Mouse (Mus musculus) megakaryocyte, embryonic 14.5 days (primary cell): ENCODE data around the gene Gmps.

ENCODE experiments used
- FLI1 ChIP-seq: IDR thresholded peaks from 2 replicates; pipeline ENCODE4 v1.6.1; 2012; ENCODE audit warnings: low read length, inconsistent platforms, mixed read lengths
- GATA1 ChIP-seq: IDR thresholded peaks from 3 replicates; pipeline ENCODE4 v1.6.1; 2012; ENCODE audit warnings: mixed read lengths, low read length, inconsistent platforms, borderline replicate concordance

GRCm38 (mm10) chr3:64038136-64038841 lies 62.4 kb downstream of the Gmps start:
- TF ChIP-seq GATA1 (no peak), FLI1 (no peak)
